Mouse (Mus musculus) erythroblast, embryonic 14.5 days (primary cell): ENCODE data around the gene Prdx6b.

Experiments used
- GATA1 ChIP-seq: IDR thresholded peaks from 2 replicates; pipeline ENCODE4 v1.6.1; 2012; ENCODE audit warnings: low read length, inconsistent platforms, mixed read lengths
- TAL1 ChIP-seq: IDR thresholded peaks from 3 replicates; pipeline ENCODE4 v1.6.1; 2012; ENCODE audit warnings: low read length, inconsistent platforms, mixed read lengths

GRCm38 (mm10) chr2:80268053-80268452 lies 24.2 kb upstream of the Prdx6b start:
- TF ChIP-seq TAL1 (no peak), GATA1 (no peak)
